Mouse (Mus musculus): ENCODE measurements around the gene Tulp2. TPM values are rescaled to one million over a fixed set of nuclear protein-coding genes. Genes with fewer than 3 reads are reported as not detected.
"Not testable (repeated sequence)": the region's sequence is repeated elsewhere in the genome, so short reads cannot be mapped to it uniquely, and the experiment has no call there.

Tulp2 gene
- total RNA-seq, 2 experiments from 2014 or later: 0.30 TPM; not detected in 1

- intact Hi-C loops (cut with DNase I): no loop called here
- Histone ChIP-seq H3K4me3 (no peak overlapping the region), H3K27ac (no peak overlapping the region)
- no peak for DNase-seq (ENCODE audit: extremely low spot score in 1 of 2, low spot score in 2 of 2)
- no peak for TF ChIP-seq CTCF (IDR thresholded peaks at IDR 0.05)
Measured at GRCm38 (mm10) chr7:45492225-45492844, 10.7 kb downstream of the Tulp2 start.

- intact Hi-C loops (cut with DNase I): no loop called here
- Histone ChIP-seq H3K4me3 (no peak overlapping the region), H3K27ac (no peak overlapping the region)
- TF ChIP-seq CTCF (IDR thresholded peaks at IDR 0.05): no peak
- no peak for DNase-seq (ENCODE audit: extremely low spot score in 1 of 2, low spot score in 2 of 2)
Measured at GRCm38 (mm10) chr7:45492951-45493350, 11.3 kb downstream of the Tulp2 start.

GRCm38 (mm10) chr7:45494548-45494947 lies 12.9 kb downstream of the Tulp2 start:
- intact Hi-C loops (cut with DNase I): no loop called here
- no peak for DNase-seq (ENCODE audit: extremely low spot score in 1 of 2, low spot score in 2 of 2)
- no peak for TF ChIP-seq CTCF (IDR thresholded peaks at IDR 0.05)
- no peak overlapping the region for H3K4me3 ChIP-seq
- H3K27ac ChIP-seq: no peak overlapping the region

- TF ChIP-seq CTCF (IDR thresholded peaks at IDR 0.05): no peak
- Histone ChIP-seq H3K4me3 (no peak overlapping the region), H3K27ac (no peak overlapping the region)
- intact Hi-C loops (cut with DNase I): no loop called here
- DNase-seq (ENCODE audit: extremely low spot score in 1 of 2, low spot score in 2 of 2): no peak
Measured at GRCm38 (mm10) chr7:45498427-45498826, 16.8 kb downstream of the Tulp2 start.

- intact Hi-C loops (cut with DNase I): no loop called here
- TF ChIP-seq CTCF (IDR thresholded peaks at IDR 0.05): no peak
- H3K27ac ChIP-seq: no peak overlapping the region
- no peak overlapping the region for H3K4me3 ChIP-seq
- DNase-seq (ENCODE audit: extremely low spot score in 1 of 2, low spot score in 2 of 2): no peak
Measured at GRCm38 (mm10) chr7:45507583-45507982, 25.9 kb downstream of the Tulp2 start.

GRCm38 (mm10) chr7:45508561-45508960 lies 26.9 kb downstream of the Tulp2 start:
- no peak overlapping the region; the same call in 1 of the 2 replicates for H3K4me3 ChIP-seq
- DNase-seq (ENCODE audit: extremely low spot score in 1 of 2, low spot score in 2 of 2): no peak
- intact Hi-C loops (cut with DNase I): no loop called here
- TF ChIP-seq CTCF (IDR thresholded peaks at IDR 0.05): no peak
- H3K27ac ChIP-seq: no peak overlapping the region

GRCm38 (mm10) chr7:45509181-45509882 lies 27.7 kb downstream of the Tulp2 start:
- DNase-seq (ENCODE audit: extremely low spot score in 1 of 2, low spot score in 2 of 2): no peak
- TF ChIP-seq CTCF (IDR thresholded peaks at IDR 0.05): no peak
- Histone ChIP-seq H3K27ac (peak overlapping the region; percentile 88; the same call in 1 of the 2 replicates), H3K4me3 (peak overlapping the region; percentile 98)
- intact Hi-C loops (cut with DNase I): no loop called here

- peak within 1 kb of the TSS; percentile 88 for H3K27ac ChIP-seq
- intact Hi-C loops (cut with DNase I): no loop called here
- no peak for TF ChIP-seq CTCF (IDR thresholded peaks at IDR 0.05)
- H3K4me3 ChIP-seq: peak within 1 kb of the TSS; percentile 98
- DNase-seq (ENCODE audit: extremely low spot score in 1 of 2, low spot score in 2 of 2): peak; percentile 83 to 86
Measured at GRCm38 (mm10) chr7:45509912-45510787, 28.5 kb downstream of the Tulp2 start, which contains the start of gene Nucb1. Gene Nucb1 (minus strand): TSS chr7:45510406.

GRCm38 (mm10) chr7:45514411-45514810 lies 32.7 kb downstream of the Tulp2 start:
- no peak overlapping the region for H3K27ac ChIP-seq
- intact Hi-C loops (cut with DNase I): no loop called here
- H3K4me3 ChIP-seq: no peak overlapping the region
- no peak for TF ChIP-seq CTCF (IDR thresholded peaks at IDR 0.05)
- no peak for DNase-seq (ENCODE audit: extremely low spot score in 1 of 2, low spot score in 2 of 2)

GRCm38 (mm10) chr7:45515436-45515835 lies 33.8 kb downstream of the Tulp2 start:
- DNase-seq (ENCODE audit: extremely low spot score in 1 of 2, low spot score in 2 of 2): no peak
- intact Hi-C loops (cut with DNase I): no loop called here
- TF ChIP-seq CTCF (IDR thresholded peaks at IDR 0.05): no peak

GRCm38 (mm10) chr7:45516846-45517245 lies 35.2 kb downstream of the Tulp2 start:
- peak; percentile 52 for TF ChIP-seq CTCF (IDR thresholded peaks at IDR 0.05)
- H3K27ac ChIP-seq; H3K4me3 ChIP-seq; intact Hi-C loops (cut with DNase I); DNase-seq (ENCODE audit: extremely low spot score in 1 of 2, low spot score in 2 of 2): not testable (repeated sequence)

More at GRCm38 (mm10) chr7:45515436-45515835, 33.8 kb downstream of the Tulp2 start:
- Histone ChIP-seq H3K27ac (no peak overlapping the region), H3K4me3 (no peak overlapping the region)

GRCm38 (mm10) chr7:45518618-45519017 lies 36.9 kb downstream of the Tulp2 start:
- H3K4me3 ChIP-seq: no peak overlapping the region
- H3K27ac ChIP-seq: no peak overlapping the region
- intact Hi-C loops (cut with DNase I): no loop called here
- no peak for TF ChIP-seq CTCF (IDR thresholded peaks at IDR 0.05)
- no peak for DNase-seq (ENCODE audit: extremely low spot score in 1 of 2, low spot score in 2 of 2)

All from left cerebral cortex, adult 2 months (tissue).